Mouse (Mus musculus): Measurements from ENCODE around the gene Rhcg. TPM values are rescaled to one million over a fixed set of nuclear protein-coding genes. Genes with fewer than 3 reads are reported as not detected.

Rhcg gene
- not detected in 2 replicates for polyA plus RNA-seq (2012; rRNA removed)

DNA sequence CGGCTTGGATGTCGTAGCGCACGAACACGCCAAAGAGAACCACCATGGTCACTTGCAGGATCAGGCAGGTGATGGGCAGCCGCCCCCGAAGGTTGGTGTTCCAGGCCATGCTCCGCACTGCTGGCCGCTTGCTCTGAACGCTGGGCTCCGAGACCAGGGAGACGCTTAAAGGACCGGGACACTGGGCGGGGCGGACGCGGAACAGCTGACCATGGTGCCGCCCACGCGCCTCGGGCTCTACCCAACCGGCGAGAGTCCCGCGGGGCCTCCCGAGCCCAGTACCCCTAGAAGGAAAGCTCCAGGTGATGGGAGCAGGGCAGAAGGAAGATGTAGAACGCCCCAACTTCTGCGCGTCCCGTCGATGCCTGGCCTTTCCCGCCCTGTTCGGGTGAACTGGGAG lies at the start of gene Rhcg:
Gene Rhcg, minus strand, starts transcription at position 240 of the 400 bp plus-strand sequence.
- H3K4me1 ChIP-seq (ENCODE audit: control insufficient read depth, insufficient read depth, low read length), result no peaks in the 10 kb centered on the region
- TF ChIP-seq CTCF (IDR thresholded peaks at IDR 0.05; ENCODE audit: insufficient read depth, low read length) (no peak), POLR2A (IDR thresholded peaks at IDR 0.05; ENCODE audit: borderline replicate concordance, extremely low read depth, low read depth, low read length) (no peak)
- H3K4me3 ChIP-seq (replicated peaks; ENCODE audit: extremely low read depth, low read depth, low read length), result no peak within 1 kb of the TSS
- WGBS, result 8% methylated on average over 33 of the region's 33 CpGs
- DNase-seq, result no peak

DNA sequence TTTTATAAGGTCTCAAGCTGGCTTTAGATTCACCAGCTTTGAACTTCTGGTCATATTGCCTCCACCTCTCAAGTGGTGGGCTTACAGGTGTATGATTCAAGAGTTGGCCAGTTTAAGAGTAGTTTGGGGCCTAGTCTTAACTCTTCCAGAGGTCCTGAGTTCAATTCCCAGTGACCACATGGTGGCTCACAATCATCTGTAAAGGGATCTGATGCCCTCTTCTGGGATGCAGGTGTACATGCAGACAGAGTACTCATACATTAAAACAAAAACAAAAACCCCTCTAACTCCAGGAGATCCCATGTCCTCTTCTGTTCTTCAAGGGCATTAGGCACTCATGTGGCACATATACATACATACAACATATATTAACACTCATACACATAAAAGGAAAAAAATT lies 49.2 kb upstream of the Rhcg start:
- H3K4me1 ChIP-seq (ENCODE audit: control insufficient read depth, insufficient read depth, low read length), result no peaks in the 10 kb centered on the region
- DNase-seq, result no peak
- TF ChIP-seq CTCF (IDR thresholded peaks at IDR 0.05; ENCODE audit: insufficient read depth, low read length) (no peak), POLR2A (IDR thresholded peaks at IDR 0.05; ENCODE audit: borderline replicate concordance, extremely low read depth, low read depth, low read length) (no peak)
- H3K4me3 ChIP-seq (replicated peaks; ENCODE audit: extremely low read depth, low read depth, low read length), result no peak overlapping the region

GRCm38 (mm10) chr7:79661253-79661890 lies 43.9 kb upstream of the Rhcg start:
- no peak for DNase-seq
- Histone ChIP-seq H3K4me1 (ENCODE audit: control insufficient read depth, insufficient read depth, low read length) (peaks cover 3% of the 10 kb centered on the region; the same call in 1 of the 2 replicates), H3K4me3 (replicated peaks; ENCODE audit: extremely low read depth, low read depth, low read length) (no peak overlapping the region)
- WGBS, result 16% methylated on average over 5 of the region's 5 CpGs
- TF ChIP-seq POLR2A (IDR thresholded peaks at IDR 0.05; ENCODE audit: borderline replicate concordance, extremely low read depth, low read depth, low read length) (no peak), CTCF (IDR thresholded peaks at IDR 0.05; ENCODE audit: insufficient read depth, low read length) (no peak)

- DNase-seq, result no peak
- Histone ChIP-seq H3K4me1 (ENCODE audit: control insufficient read depth, insufficient read depth, low read length) (peaks cover 3% of the 10 kb centered on the region; the same call in 1 of the 2 replicates), H3K4me3 (replicated peaks; ENCODE audit: extremely low read depth, low read depth, low read length) (peak overlapping the region; percentile 52)
- under 1% methylated on average over 73 of the region's 73 CpGs for WGBS
- no peak for TF ChIP-seq POLR2A (IDR thresholded peaks at IDR 0.05; ENCODE audit: borderline replicate concordance, extremely low read depth, low read depth, low read length)
- no peak for TF ChIP-seq CTCF (IDR thresholded peaks at IDR 0.05; ENCODE audit: insufficient read depth, low read length)
Observed at GRCm38 (mm10) chr7:79660291-79661150, 43.1 kb upstream of the Rhcg start.

DNA sequence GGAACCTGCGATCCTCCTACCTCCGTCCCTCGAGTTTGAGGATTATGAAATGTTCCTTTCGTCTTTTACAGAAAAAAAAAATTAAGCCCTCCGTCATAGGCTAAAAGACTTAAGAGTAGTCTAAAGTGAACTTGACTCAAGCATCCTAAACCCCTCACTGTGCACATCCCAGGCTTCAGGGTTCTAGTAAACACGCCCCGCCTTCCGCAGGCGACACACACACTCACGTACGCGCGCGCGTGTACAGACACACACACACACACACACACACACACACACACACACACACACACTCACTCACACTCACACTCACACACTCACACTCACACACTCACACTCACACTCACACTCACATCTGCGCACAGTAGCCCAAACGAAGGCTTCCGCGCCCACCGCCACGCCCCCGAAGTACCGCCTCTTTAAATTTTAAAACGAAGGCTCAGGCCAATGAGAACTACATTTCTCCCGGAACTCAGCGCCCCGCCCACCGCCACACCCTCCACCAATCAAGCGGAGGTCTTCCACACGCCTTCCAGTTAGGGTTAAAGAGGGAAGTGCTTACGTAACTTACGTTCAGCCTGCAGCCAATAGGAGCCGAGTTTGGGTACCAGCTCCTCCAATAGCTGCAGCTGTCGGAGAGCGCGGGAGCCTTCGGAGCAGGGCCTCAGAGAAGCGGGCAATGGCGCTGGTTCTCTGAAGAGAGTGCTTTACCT lies 42.3 kb upstream of the Rhcg start, which contains the start of gene Ticrr:
Gene Ticrr, plus strand, starts transcription at position 619 of the 713 bp plus-strand sequence.
- DNase-seq, result peak; percentile 91
- Histone ChIP-seq H3K4me1 (ENCODE audit: control insufficient read depth, insufficient read depth, low read length) (peaks cover 3% of the 10 kb centered on the region; the same call in 1 of the 2 replicates), H3K4me3 (replicated peaks; ENCODE audit: extremely low read depth, low read depth, low read length) (peak within 1 kb of the TSS; percentile 67)
- TF ChIP-seq POLR2A (IDR thresholded peaks at IDR 0.05; ENCODE audit: borderline replicate concordance, extremely low read depth, low read depth, low read length) (no peak), CTCF (IDR thresholded peaks at IDR 0.05; ENCODE audit: insufficient read depth, low read length) (no peak)
- WGBS, result under 1% methylated on average over 39 of the region's 39 CpGs

GRCm38 (mm10) chr7:79654586-79654985 lies 37.1 kb upstream of the Rhcg start:
- TF ChIP-seq POLR2A (IDR thresholded peaks at IDR 0.05; ENCODE audit: borderline replicate concordance, extremely low read depth, low read depth, low read length), result no peak
- no peak for TF ChIP-seq CTCF (IDR thresholded peaks at IDR 0.05; ENCODE audit: insufficient read depth, low read length)
- DNase-seq, result no peak
- WGBS, result 44% methylated on average over 1 of the region's 1 CpGs
- H3K4me3 ChIP-seq (replicated peaks; ENCODE audit: extremely low read depth, low read depth, low read length), result no peak overlapping the region
- no peaks in the 10 kb centered on the region for H3K4me1 ChIP-seq (ENCODE audit: control insufficient read depth, insufficient read depth, low read length)

DNA sequence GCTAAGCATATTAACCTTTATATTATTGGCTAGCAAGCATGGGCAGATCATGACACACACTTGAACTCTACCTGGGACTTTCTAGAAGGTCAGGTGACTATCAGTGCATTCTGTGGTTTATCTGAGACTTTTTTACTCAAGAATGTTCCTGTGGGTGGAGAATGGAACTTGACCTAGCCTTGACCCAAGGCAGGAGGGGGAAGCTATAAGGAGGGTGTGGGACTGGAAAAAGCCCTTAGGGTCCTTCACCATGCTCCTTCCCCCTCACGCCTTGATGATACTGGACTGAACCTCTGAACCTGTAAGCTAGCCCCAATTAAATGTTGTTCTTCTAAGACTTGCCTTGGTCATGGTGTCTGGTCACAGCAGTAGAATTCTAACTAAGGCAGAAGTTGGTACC lies 36.7 kb upstream of the Rhcg start:
- WGBS, result 91% methylated on average over 1 of the region's 1 CpGs
- no peaks in the 10 kb centered on the region for H3K4me1 ChIP-seq (ENCODE audit: control insufficient read depth, insufficient read depth, low read length)
- TF ChIP-seq CTCF (IDR thresholded peaks at IDR 0.05; ENCODE audit: insufficient read depth, low read length) (no peak), POLR2A (IDR thresholded peaks at IDR 0.05; ENCODE audit: borderline replicate concordance, extremely low read depth, low read depth, low read length) (no peak)
- no peak for DNase-seq
- no peak overlapping the region for H3K4me3 ChIP-seq (replicated peaks; ENCODE audit: extremely low read depth, low read depth, low read length)

DNA sequence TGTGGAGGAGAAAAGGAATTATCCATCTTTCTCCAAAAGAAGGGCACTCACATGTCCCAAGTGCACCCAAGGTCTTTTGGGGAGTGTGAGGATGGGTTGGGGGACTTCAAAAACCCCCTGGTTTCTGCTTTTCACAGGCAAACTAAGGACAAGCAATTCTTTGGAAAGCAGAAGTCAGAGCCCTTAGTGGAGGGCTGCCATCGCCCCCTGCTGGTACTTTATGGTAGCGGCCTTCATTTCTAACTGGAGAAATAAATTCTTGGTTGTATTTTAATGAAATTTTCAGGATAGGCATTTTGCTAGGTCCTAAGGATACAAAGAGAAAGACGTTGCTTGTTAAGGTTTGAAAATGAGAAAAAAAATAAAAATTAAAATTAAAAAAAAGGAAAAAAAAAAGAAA lies 31.5 kb upstream of the Rhcg start:
- DNase-seq, result peak; percentile 35
- TF ChIP-seq POLR2A (IDR thresholded peaks at IDR 0.05; ENCODE audit: borderline replicate concordance, extremely low read depth, low read depth, low read length) (no peak), CTCF (IDR thresholded peaks at IDR 0.05; ENCODE audit: insufficient read depth, low read length) (peak; percentile 67)
- H3K4me1 ChIP-seq (ENCODE audit: control insufficient read depth, insufficient read depth, low read length), result no peaks in the 10 kb centered on the region
- H3K4me3 ChIP-seq (replicated peaks; ENCODE audit: extremely low read depth, low read depth, low read length), result no peak overlapping the region
- WGBS, result 6% methylated on average over 3 of the region's 3 CpGs

GRCm38 (mm10) chr7:79647233-79647632 lies 29.8 kb upstream of the Rhcg start:
- no peak for DNase-seq
- no peak overlapping the region for H3K4me3 ChIP-seq (replicated peaks; ENCODE audit: extremely low read depth, low read depth, low read length)
- WGBS, result 85% methylated on average over 3 of the region's 3 CpGs
- no peaks in the 10 kb centered on the region for H3K4me1 ChIP-seq (ENCODE audit: control insufficient read depth, insufficient read depth, low read length)
- TF ChIP-seq POLR2A (IDR thresholded peaks at IDR 0.05; ENCODE audit: borderline replicate concordance, extremely low read depth, low read depth, low read length), result no peak
- no peak for TF ChIP-seq CTCF (IDR thresholded peaks at IDR 0.05; ENCODE audit: insufficient read depth, low read length)

Data from lung, adult 2 months (tissue).